Mouse (Mus musculus) liver, embryonic 11.5 days (tissue): ENCODE results near the gene Acad10. TPM values are rescaled to one million over a fixed set of nuclear protein-coding genes. Genes with fewer than 3 reads are reported as not detected.
"Not testable (repeated sequence)": the region's sequence is repeated elsewhere in the genome, so short reads cannot be mapped to it uniquely, and the experiment has no call there.

Experiments used
- ATAC-seq: fragments of 200-750 bp; cut with Nextera tagmentation; replicated peaks from 2 replicates; pipeline ENCODE4 v1.8.0; 2017; ENCODE audit warnings: moderate number of reproducible peaks, mild to moderate bottlenecking, moderate TSS enrichment, moderate library complexity; ENCODE audit not compliant: low FRiP score
- DNase-seq: peaks from one replicate; pipeline ENCODE4 v3.0.0-alpha.2; 2017; ENCODE audit warnings: low spot score
- H3K27ac ChIP-seq: fragments of 300-500 bp; sonication (generic); 2 replicates; pipeline ENCODE4 v1.5.1; 2014; ENCODE audit warnings: mild to moderate bottlenecking, low read depth, low read length, control low read depth
- H3K27me3 ChIP-seq: fragments of 300-500 bp; sonication (generic); replicated peaks from 2 replicates; pipeline ENCODE4 v1.6.1; 2014; ENCODE audit warnings: low read length, mixed read lengths; ENCODE audit not compliant: control insufficient read depth, insufficient read depth
- H3K36me3 ChIP-seq: fragments of 300-500 bp; sonication (generic); 2 replicates; pipeline ENCODE4 v1.6.1; 2014; ENCODE audit warnings: mild to moderate bottlenecking, low read length, moderate library complexity, mixed read lengths; ENCODE audit not compliant: control insufficient read depth, insufficient read depth
- H3K4me1 ChIP-seq: fragments of 300-500 bp; sonication (generic); replicated peaks from 2 replicates; pipeline ENCODE4 v1.6.1; 2014; ENCODE audit warnings: low read length, mixed read lengths; ENCODE audit not compliant: control insufficient read depth, insufficient read depth
- H3K4me2 ChIP-seq: fragments of 300-500 bp; sonication (generic); 2 replicates; pipeline ENCODE4 v1.6.1; 2014; ENCODE audit warnings: mild to moderate bottlenecking, control low read depth, moderate library complexity
- H3K4me3 ChIP-seq: fragments of 300-500 bp; sonication (generic); 2 replicates; pipeline ENCODE4 v1.5.1; 2014; ENCODE audit warnings: low read depth, low read length, control low read depth
- H3K9ac ChIP-seq: fragments of 300-500 bp; sonication (generic); 2 replicates; pipeline ENCODE4 v1.6.1; 2014; ENCODE audit warnings: low read depth, low read length, control low read depth
- H3K9me3 ChIP-seq: fragments of 300-500 bp; sonication (generic); 2 replicates; pipeline ENCODE4 v1.6.1; 2016; ENCODE audit warnings: low read length, inconsistent platforms, mixed read lengths; ENCODE audit not compliant: control insufficient read depth
- WGBS: fragments of 180-500 bp; shearing (Covaris S2); extraction: QIAGEN DNeasy Blood & Tissue Kit; methylation state at CpG from one replicate; pipeline ENCODE4 v1.1.7; 2014; 5-methylcytosine and 5-hydroxymethylcytosine counted together
- polyA plus RNA-seq: library from polyadenylated mRNA; unstranded; fragments of >200 nt; fragmentation: Nextera tagmentation; extraction: Ambion mirVana; gene quantifications from 2 replicates; pipeline ENCODE4 v1.2.1, GENCODE M21; 2014

Gene Acad10
- polyA plus RNA-seq, 1 experiment from 2014 or later = 2.7 TPM

GRCm38 (mm10) chr5:121664078-121664477 is 3.8 kb upstream of the Acad10 start:
- WGBS = 88% methylated on average over 6 of the region's 6 CpGs
- peaks cover 7% of the 10 kb centered on the region for H3K4me1 ChIP-seq
- H3K36me3 ChIP-seq = peaks cover 12% of the 10 kb centered on the region
- H3K27ac ChIP-seq = no peak overlapping the region
- no peaks in the 10 kb centered on the region for H3K27me3 ChIP-seq
- no peak for ATAC-seq
- no peaks in the 10 kb centered on the region for H3K9me3 ChIP-seq
- no peak overlapping the region for H3K4me3 ChIP-seq
- H3K4me2 ChIP-seq = no peak overlapping the region
- no peak for DNase-seq
- H3K9ac ChIP-seq = no peak overlapping the region

GRCm38 (mm10) chr5:121663456-121663855 is 3.1 kb upstream of the Acad10 start:
- WGBS = 81% methylated on average over 8 of the region's 8 CpGs
- Histone ChIP-seq H3K36me3 (peaks cover 9% of the 10 kb centered on the region), H3K4me3 (no peak overlapping the region), H3K4me2 (no peak overlapping the region), H3K4me1 (peaks cover 7% of the 10 kb centered on the region), H3K27ac (no peak overlapping the region), H3K9me3 (no peaks in the 10 kb centered on the region), H3K27me3 (no peaks in the 10 kb centered on the region), H3K9ac (no peak overlapping the region)
- no peak for DNase-seq
- ATAC-seq = no peak

GRCm38 (mm10) chr5:121661494-121661893 is 1.2 kb upstream of the Acad10 start:
- H3K27me3 ChIP-seq = no peaks in the 10 kb centered on the region
- no peak for DNase-seq
- no peaks in the 10 kb centered on the region for H3K9me3 ChIP-seq
- no peak for ATAC-seq
- H3K4me3 ChIP-seq = peak overlapping the region; percentile 100
- H3K36me3 ChIP-seq = peaks cover 9% of the 10 kb centered on the region
- H3K4me1 ChIP-seq = peaks cover 7% of the 10 kb centered on the region
- 87% methylated on average over 5 of the region's 5 CpGs for WGBS
- H3K27ac ChIP-seq = no peak overlapping the region
- H3K4me2 ChIP-seq = peak overlapping the region; percentile 75
- peak overlapping the region; percentile 94 for H3K9ac ChIP-seq

GRCm38 (mm10) chr5:121660897-121661254 is 562 bp upstream of the Acad10 start:
- Histone ChIP-seq H3K4me1 (peaks cover 7% of the 10 kb centered on the region), H3K4me2 (peak overlapping the region; percentile 75), H3K9me3 (no peaks in the 10 kb centered on the region), H3K27me3 (no peaks in the 10 kb centered on the region), H3K27ac (peak overlapping the region; percentile 71), H3K9ac (peak overlapping the region; percentile 94), H3K4me3 (peak overlapping the region; percentile 100), H3K36me3 (peaks cover 9% of the 10 kb centered on the region; the same call in 1 of the 2 replicates)
- WGBS = under 1% methylated on average over 25 of the region's 26 CpGs
- DNase-seq = peak; percentile 49
- peak; percentile 15; the same call in 1 of the 2 replicates for ATAC-seq

- not testable (repeated sequence) for H3K4me1 ChIP-seq, H3K9me3 ChIP-seq, H3K27me3 ChIP-seq, H3K4me2 ChIP-seq, H3K36me3 ChIP-seq, H3K4me3 ChIP-seq, H3K9ac ChIP-seq, DNase-seq, H3K27ac ChIP-seq, ATAC-seq
- 83% methylated on average over 6 of the region's 6 CpGs for whole genome bisulfite sequencing
Observed at GRCm38 (mm10) chr5:121657656-121658055, 2.7 kb downstream of the Acad10 start.

- 53% methylated on average over 6 of the region's 6 CpGs for WGBS
- not testable (repeated sequence) for H3K9me3 ChIP-seq, DNase-seq, H3K36me3 ChIP-seq, H3K4me3 ChIP-seq, H3K4me2 ChIP-seq, H3K4me1 ChIP-seq, H3K27ac ChIP-seq, H3K27me3 ChIP-seq, H3K9ac ChIP-seq, ATAC-seq
Observed at GRCm38 (mm10) chr5:121656866-121657265, 3.4 kb downstream of the Acad10 start.

- Histone ChIP-seq H3K36me3 (no peaks in the 10 kb centered on the region), H3K27me3 (no peaks in the 10 kb centered on the region), H3K4me2 (no peak overlapping the region), H3K4me3 (no peak overlapping the region), H3K27ac (no peak overlapping the region), H3K9me3 (no peaks in the 10 kb centered on the region), H3K4me1 (no peaks in the 10 kb centered on the region), H3K9ac (no peak overlapping the region)
- WGBS = 79% methylated on average over 4 of the region's 4 CpGs
- ATAC-seq = no peak
- no peak for DNase-seq
Observed at GRCm38 (mm10) chr5:121654526-121654925, 5.8 kb downstream of the Acad10 start.

GRCm38 (mm10) chr5:121649134-121649533 is 11.2 kb downstream of the Acad10 start:
- Histone ChIP-seq H3K4me2 (no peak overlapping the region), H3K27ac (no peak overlapping the region), H3K4me3 (no peak overlapping the region), H3K4me1 (no peaks in the 10 kb centered on the region), H3K27me3 (no peaks in the 10 kb centered on the region), H3K9ac (no peak overlapping the region), H3K36me3 (no peaks in the 10 kb centered on the region), H3K9me3 (no peaks in the 10 kb centered on the region)
- DNase-seq (no peak), ATAC-seq (no peak)
- 71% methylated on average over 7 of the region's 7 CpGs for WGBS

- H3K9ac ChIP-seq = no peak overlapping the region
- H3K27ac ChIP-seq = no peak overlapping the region
- H3K9me3 ChIP-seq = no peaks in the 10 kb centered on the region
- H3K36me3 ChIP-seq = no peaks in the 10 kb centered on the region
- H3K4me3 ChIP-seq = no peak overlapping the region
- no peak for DNase-seq
- no peak overlapping the region for H3K4me2 ChIP-seq
- 85% methylated on average over 9 of the region's 9 CpGs for WGBS
- H3K27me3 ChIP-seq = no peaks in the 10 kb centered on the region
- ATAC-seq = no peak
- no peaks in the 10 kb centered on the region for H3K4me1 ChIP-seq
Observed at GRCm38 (mm10) chr5:121639601-121640000, 20.7 kb downstream of the Acad10 start.
